Mouse (Mus musculus) E14TG2a.4 (cell line): ENCODE data around the gene Arhgef3.
"Not testable (repeated sequence)": the region's sequence is repeated elsewhere in the genome, so short reads cannot be mapped to it uniquely, and the experiment has no call there.

Experiments
- H3K27me3 ChIP-seq: 2 replicates; pipeline ENCODE4 v1.6.1; 2014; ENCODE audit warnings: low read length, control low read depth; ENCODE audit not compliant: insufficient read depth
- H3K36me3 ChIP-seq: 2 replicates; pipeline ENCODE4 v1.6.1; 2014; ENCODE audit warnings: low read length, control low read depth; ENCODE audit not compliant: insufficient read depth
- H3K4me1 ChIP-seq: replicated peaks from 2 replicates; pipeline ENCODE4 v1.6.1; 2014; ENCODE audit warnings: low read depth, low read length, control low read depth
- H3K4me3 ChIP-seq: replicated peaks from 2 replicates; pipeline ENCODE4 v1.5.1; 2014; ENCODE audit warnings: mild to moderate bottlenecking, low read length
- H3K9me3 ChIP-seq: 2 replicates; pipeline ENCODE4 v1.6.1; 2014; ENCODE audit warnings: low read length, control low read depth
- CTCF ChIP-seq: conservative IDR thresholded peaks from 2 replicates; pipeline ENCODE4 v1.5.1; 2014; ENCODE audit warnings: low read length
- NANOG ChIP-seq: IDR thresholded peaks from 2 replicates; pipeline ENCODE4 v1.6.1; 2014; ENCODE audit warnings: borderline replicate concordance, low read length, mixed read lengths
- POU5F1 ChIP-seq: IDR thresholded peaks from 2 replicates; pipeline ENCODE4 v1.6.1; 2014; ENCODE audit warnings: low read length, borderline replicate concordance

Arhgef3 gene

GRCm38 (mm10) chr14:27201824-27202223 is 87.1 kb downstream of the Arhgef3 start:
- Histone ChIP-seq H3K4me3 (no peak overlapping the region), H3K4me1 (peaks cover 41% of the 10 kb centered on the region), H3K36me3 (no peaks in the 10 kb centered on the region), H3K27me3 (no peaks in the 10 kb centered on the region), H3K9me3 (no peaks in the 10 kb centered on the region)
- TF ChIP-seq CTCF (no peak), POU5F1 (no peak), NANOG (no peak)

- Histone ChIP-seq H3K4me3 (no peak overlapping the region), H3K4me1 (peaks cover 41% of the 10 kb centered on the region), H3K9me3 (no peaks in the 10 kb centered on the region), H3K27me3 (no peaks in the 10 kb centered on the region), H3K36me3 (peaks cover 8% of the 10 kb centered on the region)
- TF ChIP-seq POU5F1, result no peak
- TF ChIP-seq CTCF, result no peak
- no peak for TF ChIP-seq NANOG
Observed at GRCm38 (mm10) chr14:27204704-27205103, 90.0 kb downstream of the Arhgef3 start.

- H3K9me3 ChIP-seq, result no peaks in the 10 kb centered on the region
- TF ChIP-seq CTCF (no peak), NANOG (no peak)
- peaks cover 28% of the 10 kb centered on the region for H3K4me1 ChIP-seq
- peaks cover 8% of the 10 kb centered on the region for H3K36me3 ChIP-seq
- no peaks in the 10 kb centered on the region for H3K27me3 ChIP-seq
- no peak overlapping the region for H3K4me3 ChIP-seq
Observed at GRCm38 (mm10) chr14:27206443-27206842, 91.7 kb downstream of the Arhgef3 start.

- no peaks in the 10 kb centered on the region for H3K9me3 ChIP-seq
- peaks cover 7% of the 10 kb centered on the region; the same call in 1 of the 2 replicates for H3K4me1 ChIP-seq
- no peaks in the 10 kb centered on the region for H3K27me3 ChIP-seq
- no peak for TF ChIP-seq CTCF
- TF ChIP-seq NANOG, result no peak
- no peak for TF ChIP-seq POU5F1
- H3K4me3 ChIP-seq, result no peak overlapping the region
- peaks cover 8% of the 10 kb centered on the region for H3K36me3 ChIP-seq
Observed at GRCm38 (mm10) chr14:27209542-27209941, 94.8 kb downstream of the Arhgef3 start.

GRCm38 (mm10) chr14:27210801-27211200 is 96.1 kb downstream of the Arhgef3 start:
- H3K4me3 ChIP-seq, H3K4me1 ChIP-seq, H3K36me3 ChIP-seq, H3K27me3 ChIP-seq, H3K9me3 ChIP-seq: not testable (repeated sequence)

GRCm38 (mm10) chr14:27211743-27212445 is 97.2 kb downstream of the Arhgef3 start:
- Histone ChIP-seq H3K36me3 (peaks cover 8% of the 10 kb centered on the region), H3K4me1 (no peaks in the 10 kb centered on the region; the same call in 1 of the 2 replicates), H3K9me3 (no peaks in the 10 kb centered on the region), H3K4me3 (no peak overlapping the region), H3K27me3 (no peaks in the 10 kb centered on the region)
- TF ChIP-seq NANOG (no peak), CTCF (no peak), POU5F1 (no peak)

GRCm38 (mm10) chr14:27214232-27214631 is 99.5 kb downstream of the Arhgef3 start:
- Histone ChIP-seq H3K27me3 (no peaks in the 10 kb centered on the region), H3K4me1 (no peaks in the 10 kb centered on the region; the same call in 1 of the 2 replicates), H3K36me3 (peaks cover 2% of the 10 kb centered on the region), H3K9me3 (no peaks in the 10 kb centered on the region), H3K4me3 (no peak overlapping the region)
- no peak for TF ChIP-seq POU5F1
- TF ChIP-seq NANOG, result no peak
- TF ChIP-seq CTCF, result no peak

GRCm38 (mm10) chr14:27219668-27220067 is 105.0 kb downstream of the Arhgef3 start:
- no peak overlapping the region for H3K4me3 ChIP-seq
- no peaks in the 10 kb centered on the region for H3K36me3 ChIP-seq
- no peaks in the 10 kb centered on the region for H3K9me3 ChIP-seq
- peaks cover 15% of the 10 kb centered on the region for H3K4me1 ChIP-seq
- no peak for TF ChIP-seq CTCF
- no peak for TF ChIP-seq NANOG
- no peak for TF ChIP-seq POU5F1
- no peaks in the 10 kb centered on the region for H3K27me3 ChIP-seq

GRCm38 (mm10) chr14:27220297-27220696 is 105.6 kb downstream of the Arhgef3 start:
- Histone ChIP-seq H3K9me3 (no peaks in the 10 kb centered on the region), H3K27me3 (no peaks in the 10 kb centered on the region), H3K4me3 (no peak overlapping the region), H3K36me3 (no peaks in the 10 kb centered on the region), H3K4me1 (peaks cover 20% of the 10 kb centered on the region)
- TF ChIP-seq CTCF (no peak), POU5F1 (no peak), NANOG (no peak)
